Mouse (Mus musculus): ENCODE results near the gene Bcar3.
A peak's percentile ranks its signal among the peaks of the same experiment; 100 is the strongest.

Gene Bcar3

DNA sequence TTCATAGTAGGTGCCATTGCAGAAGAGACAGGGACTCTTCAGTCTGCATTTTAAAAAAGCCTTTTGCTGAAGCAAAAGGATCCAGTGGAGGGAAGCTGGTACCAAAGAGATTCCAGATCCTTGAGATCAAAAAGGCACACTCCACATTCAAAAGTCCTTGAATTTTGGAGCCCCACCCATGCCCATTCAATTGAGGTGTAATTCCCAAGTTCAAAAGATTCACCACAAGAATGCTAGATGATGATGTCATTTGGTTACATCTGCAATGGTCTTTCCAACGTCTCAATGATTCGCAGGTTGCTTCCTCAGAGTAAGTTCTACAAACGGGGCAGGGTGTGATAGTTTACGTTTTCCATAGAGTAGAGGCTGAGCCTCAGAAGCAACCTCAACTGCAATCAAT, 192.3 kb downstream of the Bcar3 start:
- no peak for DNase-seq

DNA sequence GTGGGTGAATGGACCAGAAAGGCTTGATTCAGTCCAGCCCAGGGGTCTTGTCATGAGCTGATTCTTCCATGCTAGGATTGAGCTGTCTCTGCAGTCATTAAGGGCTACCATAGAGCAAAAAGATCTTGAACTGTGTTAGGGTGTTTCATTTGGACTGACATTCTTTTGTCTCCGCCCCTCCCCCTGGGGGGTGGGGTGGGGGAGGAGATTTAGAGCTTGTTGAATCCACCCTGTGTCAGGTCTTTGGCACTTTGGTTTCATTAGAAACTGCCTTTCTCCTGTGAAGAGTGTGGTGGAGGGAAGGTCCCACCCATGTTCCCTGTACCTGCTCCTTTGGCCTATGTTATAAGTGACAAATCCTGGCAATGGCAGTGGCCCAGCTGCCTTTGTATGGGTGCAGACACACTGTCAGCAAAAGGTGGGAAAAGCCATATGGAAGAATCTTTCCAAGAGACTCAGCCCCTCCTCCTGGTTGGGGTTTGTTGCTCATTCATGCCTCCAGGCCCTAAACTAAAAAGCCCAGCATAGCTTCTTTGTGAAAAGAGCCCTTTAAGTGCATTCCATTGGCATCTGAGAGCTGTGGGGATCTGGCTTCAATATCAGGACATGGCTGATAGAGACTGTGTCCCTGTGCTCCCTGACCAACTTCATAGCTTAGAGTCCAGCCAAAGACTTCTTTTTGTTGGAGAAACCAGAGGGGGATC, 194.3 kb downstream of the Bcar3 start:
- no peak for DNase-seq

DNA sequence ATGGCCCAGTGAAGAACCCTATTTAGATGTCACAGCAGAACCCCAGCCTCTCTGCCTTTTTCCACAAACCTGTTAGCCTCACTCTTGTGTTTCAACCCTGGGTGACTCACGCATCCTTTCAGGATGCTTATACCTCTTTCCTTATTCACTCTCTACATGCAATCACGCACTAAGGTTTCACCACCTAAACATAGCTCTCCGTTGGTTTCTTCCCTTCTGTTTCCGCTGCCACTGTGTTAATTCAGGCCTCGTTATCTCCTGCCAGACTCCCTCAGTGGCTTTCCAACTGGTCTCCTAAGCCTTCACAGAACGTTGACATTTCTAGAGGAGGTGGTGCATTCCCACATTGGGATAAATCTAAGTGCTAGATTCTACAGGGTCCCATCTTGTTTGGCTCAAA, 196.6 kb downstream of the Bcar3 start:
- no peak for DNase-seq

DNA sequence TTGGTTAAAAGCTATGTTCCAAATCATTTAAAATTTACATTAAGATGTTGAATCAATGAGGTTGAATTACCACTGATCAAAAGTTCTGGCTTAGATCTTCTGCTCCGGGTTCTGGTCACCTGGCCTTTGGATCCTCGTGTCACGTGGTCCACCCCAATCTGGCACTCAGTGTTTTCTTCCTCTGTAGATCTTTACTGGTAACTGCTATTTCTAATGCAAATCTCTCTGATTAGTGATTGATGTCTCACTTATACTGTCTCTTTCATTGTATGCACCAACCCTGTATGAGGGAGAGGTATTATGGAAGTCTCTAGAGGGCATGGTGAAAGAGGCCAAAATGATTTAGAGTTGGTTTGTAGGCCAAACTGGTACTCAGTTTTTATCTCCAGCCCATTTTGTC, 198.1 kb downstream of the Bcar3 start:
- no peak for DNase-seq

DNA sequence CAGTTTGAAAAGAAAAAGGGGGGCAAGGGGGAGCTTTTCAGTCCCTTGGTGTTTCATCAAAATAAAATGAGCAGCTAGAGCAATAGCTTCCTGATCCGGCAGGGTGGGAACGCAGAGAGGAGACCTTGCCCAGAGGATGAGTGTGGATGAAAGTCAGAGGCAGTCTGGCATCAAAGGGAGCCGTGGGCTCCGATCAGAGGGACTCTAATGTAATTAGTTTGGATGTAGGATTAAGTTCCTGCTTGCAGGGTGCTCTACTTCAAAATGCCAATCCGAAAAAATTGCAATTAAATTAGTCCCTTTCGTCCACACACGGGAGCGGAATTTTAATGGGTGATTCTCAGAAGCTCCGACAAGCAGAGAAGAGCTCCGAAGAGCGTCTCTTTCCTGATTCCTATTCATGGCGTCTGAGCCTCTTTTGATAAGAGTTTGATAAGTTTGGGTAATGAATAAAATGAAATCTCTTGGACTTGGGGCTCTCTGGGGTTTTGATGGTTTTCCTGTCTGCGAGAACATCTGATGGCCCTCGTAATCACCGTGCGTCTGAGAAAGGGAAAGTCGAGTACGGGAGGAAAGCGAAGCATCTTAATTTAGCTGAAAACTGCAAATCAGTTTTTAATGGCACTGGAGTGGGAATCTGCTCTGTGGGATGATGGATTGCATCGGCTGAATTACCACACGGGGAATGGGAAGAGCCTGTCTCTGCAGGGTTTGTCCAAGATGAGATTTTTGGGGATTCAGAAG, 199.1 kb downstream of the Bcar3 start:
- no peak for DNase-seq

DNA sequence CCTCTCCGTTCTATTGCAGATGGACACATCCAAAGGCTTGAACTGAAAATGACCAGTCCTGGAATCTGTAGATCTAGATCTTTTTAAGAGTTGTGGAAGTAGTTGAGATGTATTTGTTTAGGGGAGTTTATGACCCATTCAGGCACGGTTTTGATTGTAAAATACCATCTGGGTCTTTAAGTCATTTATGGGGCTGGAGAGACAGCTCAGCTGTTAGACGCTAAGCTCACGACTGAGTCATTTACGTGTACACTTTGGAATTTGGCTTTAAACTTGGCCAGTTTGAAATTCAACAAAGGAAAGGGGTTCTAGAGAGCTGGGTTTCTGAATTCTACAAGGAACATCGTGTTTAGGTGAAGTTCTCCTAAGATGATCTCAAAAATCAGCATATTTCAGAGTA, 200.8 kb downstream of the Bcar3 start:
- DNase-seq: no peak

DNA sequence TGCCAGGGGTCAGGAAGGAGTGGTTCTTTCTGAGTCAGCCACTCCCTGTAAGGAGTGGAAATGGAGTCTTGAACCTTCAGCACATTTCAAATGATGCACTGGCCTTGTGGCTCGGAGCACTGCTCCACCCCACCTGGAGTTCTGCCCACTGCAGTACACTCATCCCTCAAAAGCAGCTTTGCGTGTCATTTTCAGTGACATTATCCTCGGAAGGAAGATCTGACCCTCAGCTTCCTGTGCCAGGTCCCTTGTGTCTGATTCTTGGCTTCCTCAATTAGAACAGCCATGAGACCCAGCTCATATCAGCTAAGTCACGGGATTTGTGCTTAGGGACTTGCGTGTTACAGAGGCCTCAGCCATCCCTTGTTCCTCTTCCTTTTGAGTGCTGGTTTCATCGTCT, 203.9 kb downstream of the Bcar3 start:
- no peak for DNase-seq

DNA sequence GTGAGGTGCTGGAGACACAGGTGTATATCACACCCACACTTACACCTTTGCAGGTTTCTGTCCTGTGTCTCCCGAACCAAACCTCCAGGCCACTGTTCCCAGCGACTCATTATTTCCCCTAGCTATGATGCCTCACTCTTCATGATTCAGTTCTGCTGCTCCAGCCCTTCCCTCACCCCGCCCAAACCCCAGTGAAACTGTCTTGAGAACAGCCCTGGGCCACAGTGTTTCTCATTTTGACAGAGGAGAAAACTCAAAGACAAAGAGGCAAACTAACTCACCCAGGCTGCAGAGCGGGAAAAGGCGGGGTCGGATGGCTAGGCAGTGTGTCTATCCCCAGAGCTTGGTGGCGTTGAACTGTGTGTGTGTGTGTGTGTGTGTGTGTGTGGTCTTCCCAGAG, 204.6 kb downstream of the Bcar3 start:
- no peak for DNase-seq

DNA sequence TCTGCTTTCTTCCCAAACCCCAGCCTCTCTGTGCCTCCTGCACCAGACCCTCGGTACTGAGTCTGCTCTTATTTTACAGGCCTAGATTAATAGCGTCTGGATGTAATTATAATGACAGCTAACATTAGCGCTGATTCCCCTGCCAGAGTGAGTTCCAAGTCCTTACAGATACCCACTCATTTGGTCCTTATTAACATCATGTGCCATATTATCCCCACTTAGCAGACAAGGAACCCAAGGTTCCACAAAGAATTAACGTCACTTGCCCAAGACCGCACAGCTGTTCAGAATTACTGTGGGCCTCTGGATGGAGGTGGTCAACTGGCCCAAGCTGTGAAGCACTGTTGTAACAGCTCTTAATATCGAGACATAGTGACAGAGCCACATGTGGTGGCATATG, 205.7 kb downstream of the Bcar3 start:
- DNase-seq: no peak

DNA sequence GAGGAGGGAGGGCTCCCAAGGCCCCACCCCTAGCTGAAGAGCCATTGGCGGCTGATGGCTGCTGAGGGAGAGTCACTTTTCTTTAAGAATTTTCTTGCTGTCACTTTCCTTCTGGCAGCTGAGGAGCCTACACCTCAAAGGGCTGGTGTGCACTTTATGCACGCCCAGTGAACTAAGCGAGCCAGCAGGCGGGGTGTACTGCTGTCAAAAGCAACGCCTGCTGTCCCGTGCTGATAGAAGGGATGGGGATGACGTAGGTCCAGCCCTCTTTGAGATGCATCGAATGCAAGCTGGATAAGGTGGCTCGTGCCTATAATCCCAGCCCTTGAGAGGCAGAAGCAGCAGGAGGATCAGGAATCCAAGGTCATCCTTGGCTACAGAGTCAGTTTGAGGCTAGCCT, 207.0 kb downstream of the Bcar3 start:
- no peak for DNase-seq

DNA sequence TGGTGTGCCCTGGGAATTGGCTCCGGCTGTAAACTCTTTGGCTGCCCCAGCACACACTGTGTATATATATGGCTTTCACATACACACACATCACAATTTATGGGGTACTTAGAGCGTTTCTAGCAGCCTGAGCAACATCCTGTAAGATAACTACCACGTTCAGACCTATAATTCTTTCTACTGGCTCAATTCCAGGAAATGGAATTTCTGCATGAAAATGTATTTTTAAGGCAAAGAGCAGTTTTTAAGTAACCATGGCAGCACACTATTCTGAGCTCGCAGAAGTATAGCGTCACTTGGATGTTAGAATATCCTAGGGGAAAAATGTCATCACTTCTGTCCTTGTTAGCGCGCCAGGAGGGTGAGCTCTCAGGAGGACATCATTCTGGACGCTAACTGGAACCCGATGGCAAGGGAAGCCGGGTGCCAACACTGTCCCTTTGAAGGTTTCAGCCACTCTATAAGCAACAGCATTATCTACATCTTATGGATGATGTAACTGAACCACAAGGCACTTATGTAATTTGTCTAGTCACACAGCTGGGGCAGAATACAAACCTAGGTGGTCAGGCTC, 212.5 kb downstream of the Bcar3 start:
- no peak for DNase-seq

DNA sequence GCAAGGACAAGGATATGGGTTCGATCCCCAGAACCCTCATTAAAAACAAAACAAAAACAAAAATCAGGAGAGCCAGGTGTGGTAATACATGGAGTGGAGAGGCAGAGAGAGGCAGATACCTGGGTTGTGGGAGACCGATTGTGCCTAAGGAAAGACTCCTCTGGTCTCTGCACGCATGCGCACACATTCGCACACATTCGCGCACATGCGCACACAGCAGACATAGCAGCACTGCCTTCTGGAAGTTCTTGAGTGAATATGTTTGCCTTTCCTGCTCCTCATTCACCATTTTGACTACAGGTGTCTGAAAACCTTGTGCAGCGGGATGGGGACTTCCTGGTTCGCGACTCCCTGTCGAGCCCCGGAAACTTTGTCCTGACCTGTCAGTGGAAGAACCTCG, 213.9 kb downstream of the Bcar3 start:
- no peak for DNase-seq

DNA sequence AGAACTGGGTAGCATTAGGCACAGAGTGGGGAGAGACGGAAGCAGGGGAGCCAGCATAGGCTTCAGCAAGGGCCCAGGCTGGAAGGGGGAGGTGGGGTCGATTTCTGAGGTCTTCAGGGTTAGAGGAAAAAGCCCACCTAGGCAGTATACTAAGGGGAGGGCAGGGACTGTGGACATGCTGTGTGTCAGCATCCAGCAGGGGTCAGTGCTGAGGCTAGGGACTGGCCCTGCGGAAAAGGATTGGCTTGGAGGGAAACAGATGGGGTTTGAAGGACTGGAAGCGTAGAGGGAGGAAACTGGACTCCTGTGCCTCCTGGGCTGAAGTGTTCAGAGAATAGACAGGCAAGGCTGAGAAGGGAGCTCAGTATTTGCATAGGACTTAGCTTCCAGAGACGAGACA, 215.1 kb downstream of the Bcar3 start:
- peak; percentile 64 for DNase-seq

DNA sequence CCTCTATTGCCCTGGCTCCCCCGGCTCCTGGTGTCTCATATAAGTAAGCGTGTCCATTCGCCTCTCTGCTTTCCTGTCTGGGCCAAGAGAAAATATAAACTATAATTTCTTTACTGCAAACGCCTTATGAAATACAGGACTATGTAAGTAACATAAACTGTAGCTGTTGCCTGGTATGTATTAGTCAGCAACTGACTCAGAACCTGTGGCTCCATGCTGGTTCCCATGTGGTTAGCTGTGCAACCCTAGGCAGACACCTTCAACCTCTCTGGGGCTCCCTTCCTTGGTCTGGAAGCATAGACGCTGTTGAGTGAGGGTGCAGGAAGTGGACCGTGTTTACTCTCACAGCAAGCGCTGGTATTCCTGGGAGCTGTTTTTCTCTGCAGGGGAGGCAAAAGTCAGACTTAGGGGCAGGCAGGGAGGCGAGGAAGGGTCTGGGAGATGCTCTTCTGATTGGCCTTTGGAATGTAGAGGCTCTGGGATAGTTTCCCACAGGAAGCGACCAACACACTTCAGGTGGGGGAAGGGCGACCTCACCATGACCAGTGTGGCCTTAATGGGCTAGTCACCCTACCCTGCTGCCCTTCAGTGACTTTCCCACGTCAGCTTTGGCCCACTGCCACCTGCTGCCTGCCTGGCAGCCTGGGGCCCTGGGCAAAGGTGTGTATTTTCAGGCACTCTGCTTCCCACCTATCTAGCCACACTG, 215.8 kb downstream of the Bcar3 start:
- DNase-seq: no peak

DNA sequence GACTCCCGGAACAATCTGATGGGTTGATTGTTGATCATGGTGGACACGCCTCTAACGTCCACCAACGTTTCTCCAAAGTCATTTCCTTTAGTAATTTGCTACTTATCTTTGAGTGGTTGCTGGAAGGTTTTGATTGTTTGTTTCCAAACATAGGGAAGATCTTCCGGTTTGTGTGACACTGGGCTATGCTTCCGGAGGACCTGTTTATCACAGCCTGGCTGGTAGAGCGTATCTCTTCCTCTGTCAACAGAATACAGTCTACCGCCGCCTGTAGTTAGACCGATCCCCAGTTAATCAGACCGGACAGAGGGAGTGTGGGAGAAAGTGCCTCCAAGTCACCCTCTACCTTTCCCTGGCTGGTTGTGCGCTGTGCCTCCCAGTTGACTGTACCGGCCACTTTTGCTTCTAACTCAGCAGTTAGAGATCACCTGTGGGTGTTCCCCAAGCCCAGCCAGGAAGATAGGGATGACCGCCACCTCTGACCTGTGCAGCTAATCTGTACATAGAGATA, 216.4 kb downstream of the Bcar3 start:
- no peak for DNase-seq

DNA sequence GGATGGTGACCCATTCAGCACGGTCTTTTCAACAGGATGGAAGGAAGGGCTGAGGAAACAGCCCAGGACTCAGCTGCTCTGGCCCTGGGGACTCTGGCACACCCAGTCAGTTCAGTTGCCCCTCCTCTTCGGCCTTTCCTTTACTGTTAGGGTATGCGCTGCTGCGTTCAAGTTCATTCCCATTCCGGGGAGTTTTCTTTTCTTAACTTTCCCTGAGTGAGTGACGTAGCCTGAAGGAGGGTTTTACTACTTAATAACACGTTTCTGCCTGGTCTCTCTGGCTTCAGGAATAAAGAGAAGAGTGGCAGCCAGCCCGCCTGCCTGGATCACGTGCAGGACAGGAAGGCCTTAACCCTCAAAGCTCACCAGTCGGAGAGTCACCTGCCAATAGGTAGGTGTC, 217.0 kb downstream of the Bcar3 start:
- DNase-seq: no peak

DNA sequence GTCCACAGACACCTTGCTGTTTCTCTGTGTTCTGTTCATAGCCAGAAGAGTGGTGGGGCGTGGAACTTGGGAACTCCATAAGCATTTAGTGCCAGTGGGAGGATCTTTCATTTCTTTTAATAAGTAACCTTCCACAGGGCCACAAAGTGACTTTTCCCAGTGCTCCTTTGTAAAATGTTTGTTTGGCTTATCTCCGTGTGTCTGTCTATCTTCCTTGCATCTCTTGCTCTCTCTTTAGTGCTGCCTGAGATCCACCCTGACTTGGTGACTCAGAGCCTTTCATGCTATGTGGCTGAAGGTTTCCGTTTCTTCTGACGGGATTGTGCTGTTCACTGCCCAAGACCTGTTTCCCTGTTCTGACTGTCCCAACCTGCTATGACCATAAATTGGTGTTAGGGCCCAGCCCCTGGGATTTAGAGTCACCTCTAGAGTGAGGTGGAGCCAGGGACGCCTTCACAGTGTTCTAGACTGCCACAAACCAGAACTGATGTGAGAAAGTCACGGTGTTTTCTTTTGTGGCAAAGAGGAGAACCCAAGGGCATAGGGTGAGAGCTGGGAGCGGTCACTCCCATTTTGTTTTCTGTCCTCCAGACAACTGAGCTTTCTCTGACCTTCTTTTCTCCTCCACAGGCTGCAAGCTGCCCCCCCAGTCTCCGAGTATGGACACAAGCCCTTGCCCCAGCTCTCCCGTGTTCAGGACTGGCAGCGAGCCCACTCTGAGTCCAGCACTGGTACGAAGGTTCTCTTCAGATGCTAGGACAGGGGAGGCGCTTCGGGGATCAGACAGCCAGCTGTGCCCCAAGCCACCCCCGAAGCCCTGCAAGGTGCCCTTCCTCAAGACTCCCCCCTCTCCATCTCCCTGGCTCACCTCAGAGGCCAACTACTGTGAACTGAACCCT, 218.0 kb downstream of the Bcar3 start:
- DNase-seq: no peak

DNA sequence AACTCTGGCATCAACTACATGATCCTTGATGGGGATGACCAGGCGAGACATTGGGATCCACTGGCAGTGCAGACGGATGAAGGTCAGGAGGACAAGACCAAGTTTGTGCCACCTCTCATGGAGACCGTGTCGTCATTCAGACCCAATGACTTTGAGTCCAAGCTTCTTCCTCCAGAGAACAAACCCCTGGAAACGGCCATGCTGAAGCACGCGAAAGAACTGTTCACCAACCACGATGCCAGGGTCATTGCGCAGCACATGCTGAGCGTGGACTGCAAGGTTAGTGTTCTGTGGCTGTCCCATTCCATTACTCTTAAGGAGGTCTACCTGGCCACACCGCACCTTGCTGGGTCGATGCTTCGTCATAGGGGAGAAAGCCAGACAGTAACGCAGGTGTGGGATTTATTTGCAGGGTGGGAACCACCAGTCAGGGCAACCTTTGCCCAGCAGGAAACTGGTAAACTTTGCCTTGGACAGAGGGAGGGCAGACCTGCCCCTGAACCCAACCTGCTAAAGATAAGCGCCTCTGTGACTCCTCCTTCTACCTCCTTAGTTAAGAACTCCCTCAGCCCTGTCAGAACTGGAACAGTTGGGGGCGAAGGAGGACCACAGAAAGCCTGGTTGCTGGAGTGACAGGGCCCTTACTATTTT, 218.9 kb downstream of the Bcar3 start:
- DNase-seq: no peak

DNA sequence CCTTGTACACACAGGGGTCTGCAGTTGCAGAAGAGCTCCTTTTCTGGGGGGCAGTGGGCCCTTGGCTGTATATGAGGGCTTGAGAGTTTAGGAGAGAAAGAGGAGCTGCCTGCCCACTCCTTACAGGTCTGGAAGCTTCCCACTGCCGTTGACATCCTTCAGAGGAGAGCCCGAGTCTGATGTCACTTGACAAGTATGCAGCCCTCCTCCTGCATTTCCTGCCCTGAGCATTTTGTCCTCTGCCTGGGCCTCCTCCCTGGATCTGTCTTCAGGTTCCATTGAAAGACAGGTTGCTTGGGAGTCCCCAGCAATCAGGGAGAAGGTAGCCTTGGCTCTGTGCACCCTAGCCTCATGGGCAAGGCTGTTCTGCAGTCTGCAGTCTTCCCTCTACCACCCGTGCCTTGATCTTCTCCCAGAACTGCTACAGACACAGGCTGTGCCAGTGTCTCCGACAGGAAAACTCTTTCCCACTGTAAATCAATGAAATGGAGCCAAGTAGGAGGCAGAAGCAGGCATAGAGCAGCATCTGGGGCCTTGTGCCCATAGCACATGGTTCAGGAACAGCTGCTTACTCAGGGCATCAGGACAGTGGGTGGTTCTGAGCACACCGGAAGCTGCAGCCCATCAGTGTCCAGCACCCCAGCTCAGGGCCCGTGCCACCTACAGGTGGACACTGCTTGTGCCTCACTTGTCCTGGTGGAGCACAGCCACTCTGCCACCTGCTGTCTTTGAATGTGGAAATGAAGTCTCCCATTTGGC, 221.8 kb downstream of the Bcar3 start:
- no peak for DNase-seq

DNA sequence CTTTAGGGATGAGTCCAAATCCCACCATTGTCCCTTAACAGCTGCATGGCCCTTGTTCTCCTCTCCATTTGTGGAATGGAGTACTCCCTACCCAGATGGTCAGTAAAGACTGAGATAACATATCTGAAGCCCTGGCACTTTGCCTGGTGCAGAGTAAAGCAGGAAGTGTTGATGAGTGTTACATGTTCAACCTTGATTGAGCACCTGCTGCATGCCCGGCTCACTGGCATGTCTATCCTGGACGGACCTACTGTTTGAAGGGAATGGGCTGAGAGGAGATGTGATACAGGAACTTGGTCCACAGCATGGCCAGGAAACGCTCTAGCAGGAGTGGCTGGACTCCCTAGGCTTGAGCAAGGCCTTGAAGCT, 222.4 kb downstream of the Bcar3 start:
- DNase-seq: no peak

DNA sequence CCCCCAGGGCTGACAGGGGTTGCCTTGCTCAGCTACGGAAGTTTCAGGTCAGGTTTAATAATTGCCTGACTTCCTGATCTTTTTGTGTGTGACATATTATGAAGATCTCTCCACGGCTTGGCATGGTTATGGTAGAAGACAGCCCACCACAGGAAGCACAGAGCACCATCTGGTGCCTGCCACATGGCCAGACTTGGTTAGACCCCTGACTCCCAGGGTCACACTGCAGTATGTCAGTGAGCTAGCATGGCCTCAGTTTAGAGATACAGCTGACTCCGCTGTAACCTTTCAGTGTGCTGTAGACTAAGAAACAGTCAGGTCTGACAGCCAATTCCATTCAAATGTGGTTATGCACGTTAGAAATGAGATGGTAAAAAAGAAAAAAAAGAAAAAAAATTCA, 223.8 kb downstream of the Bcar3 start:
- no peak for DNase-seq
